Mouse (Mus musculus): Measurements from ENCODE around the gene Atf4. TPM values are rescaled to one million over a fixed set of nuclear protein-coding genes. Genes with fewer than 3 reads are reported as not detected.

Gene Atf4
- total RNA-seq, 1 experiment = 250 TPM

DNA sequence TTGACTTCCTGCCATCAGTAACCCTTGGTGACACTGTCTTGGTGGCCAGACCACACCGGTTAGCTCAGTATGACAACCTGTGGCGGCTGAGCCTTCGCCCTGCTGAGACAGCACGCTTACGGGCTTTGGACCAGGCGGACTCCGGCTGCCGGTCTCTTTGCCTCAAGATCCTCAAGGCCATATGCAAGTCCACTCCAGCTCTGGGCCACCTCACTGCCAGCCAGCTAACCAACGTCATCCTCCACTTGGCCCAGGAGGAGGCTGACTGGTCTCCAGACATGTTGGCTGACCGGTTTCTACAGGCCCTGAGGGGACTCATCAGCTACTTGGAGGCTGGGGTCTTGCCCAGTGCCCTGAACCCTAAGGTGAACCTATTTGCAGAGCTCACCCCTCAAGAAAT is 5.3 kb upstream of the Atf4 start:
- Histone ChIP-seq H3K27ac (ENCODE audit: insufficient read depth, low read depth, low read length, poor library complexity, severe bottlenecking) (no peak overlapping the region), H3K9me3 (ENCODE audit: control insufficient read depth, insufficient read depth, low read depth, low read length) (no peaks in the 10 kb centered on the region), H3K36me3 (ENCODE audit: control insufficient read depth, insufficient read depth, low read length, poor library complexity, severe bottlenecking) (peaks cover 35% of the 10 kb centered on the region), H3K4me3 (ENCODE audit: insufficient read depth in 1 of 2, low read depth in 1 of 2, low read length in 2 of 2, poor library complexity in 1 of 2, severe bottlenecking in 1 of 2) (no peak overlapping the region), H3K9ac (ENCODE audit: insufficient read depth, low read depth, low read length, poor library complexity, severe bottlenecking) (no peak overlapping the region), H3K4me1 (ENCODE audit: control insufficient read depth in 2 of 2, insufficient read depth in 2 of 2, low read length in 2 of 2, poor library complexity in 1 of 2) (no peaks in the 10 kb centered on the region)
- TF ChIP-seq CHD2 (IDR thresholded peaks at IDR 0.05; ENCODE audit: low read depth, low read length) (no peak), ZNF384 (IDR thresholded peaks at IDR 0.05; ENCODE audit: low read depth, low read length) (no peak), ZC3H11A (IDR thresholded peaks at IDR 0.05; ENCODE audit: borderline replicate concordance, low read depth, low read length) (no peak), HCFC1 (IDR thresholded peaks at IDR 0.05; ENCODE audit: borderline replicate concordance, insufficient read depth, low read length) (no peak), MAFK (IDR thresholded peaks at IDR 0.05; ENCODE audit: insufficient read depth, low read depth, low read length) (no peak)
- in situ Hi-C loops (cut with MboI; ENCODE audit: low sequenced_read_pairs in 2 of 2, unreplicated experiment in 2 of 2) = no loop called here
- DNase-seq (ENCODE audit: low read depth, low spot score) = no peak

DNA sequence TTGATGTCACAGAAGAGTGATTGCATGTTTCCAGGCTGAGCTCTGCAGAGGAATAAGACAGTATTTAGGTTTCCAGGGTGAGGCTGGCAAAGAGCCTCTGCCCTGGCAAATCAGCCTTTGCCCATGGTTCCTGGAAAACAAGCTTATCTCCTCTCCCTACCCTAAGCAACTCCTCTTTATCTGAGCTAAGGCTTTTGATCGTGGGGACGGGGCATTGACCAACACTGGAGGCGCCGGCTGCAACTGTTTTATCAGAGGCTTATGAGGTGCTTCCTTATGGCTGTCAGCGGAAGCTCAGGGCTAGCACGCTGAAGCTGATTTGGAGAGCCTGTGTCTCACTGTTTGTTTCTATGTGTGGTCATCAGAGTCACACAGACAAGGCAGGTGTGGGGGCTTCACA is 4.4 kb upstream of the Atf4 start:
- Histone ChIP-seq H3K36me3 (ENCODE audit: control insufficient read depth, insufficient read depth, low read length, poor library complexity, severe bottlenecking) (peaks cover 34% of the 10 kb centered on the region), H3K27ac (ENCODE audit: insufficient read depth, low read depth, low read length, poor library complexity, severe bottlenecking) (no peak overlapping the region), H3K9me3 (ENCODE audit: control insufficient read depth, insufficient read depth, low read depth, low read length) (no peaks in the 10 kb centered on the region), H3K9ac (ENCODE audit: insufficient read depth, low read depth, low read length, poor library complexity, severe bottlenecking) (no peak overlapping the region), H3K4me1 (ENCODE audit: control insufficient read depth in 2 of 2, insufficient read depth in 2 of 2, low read length in 2 of 2, poor library complexity in 1 of 2) (no peaks in the 10 kb centered on the region), H3K4me3 (ENCODE audit: insufficient read depth in 1 of 2, low read depth in 1 of 2, low read length in 2 of 2, poor library complexity in 1 of 2, severe bottlenecking in 1 of 2) (no peak overlapping the region)
- DNase-seq (ENCODE audit: low read depth, low spot score) = no peak
- TF ChIP-seq CHD2 (IDR thresholded peaks at IDR 0.05; ENCODE audit: low read depth, low read length) = no peak
- no peak for TF ChIP-seq ZC3H11A (IDR thresholded peaks at IDR 0.05; ENCODE audit: borderline replicate concordance, low read depth, low read length)
- TF ChIP-seq ZNF384 (IDR thresholded peaks at IDR 0.05; ENCODE audit: low read depth, low read length) = no peak
- TF ChIP-seq MAFK (IDR thresholded peaks at IDR 0.05; ENCODE audit: insufficient read depth, low read depth, low read length) = no peak
- TF ChIP-seq HCFC1 (IDR thresholded peaks at IDR 0.05; ENCODE audit: borderline replicate concordance, insufficient read depth, low read length) = no peak
- in situ Hi-C loops (cut with MboI; ENCODE audit: low sequenced_read_pairs in 2 of 2, unreplicated experiment in 2 of 2) = no loop called here

DNA sequence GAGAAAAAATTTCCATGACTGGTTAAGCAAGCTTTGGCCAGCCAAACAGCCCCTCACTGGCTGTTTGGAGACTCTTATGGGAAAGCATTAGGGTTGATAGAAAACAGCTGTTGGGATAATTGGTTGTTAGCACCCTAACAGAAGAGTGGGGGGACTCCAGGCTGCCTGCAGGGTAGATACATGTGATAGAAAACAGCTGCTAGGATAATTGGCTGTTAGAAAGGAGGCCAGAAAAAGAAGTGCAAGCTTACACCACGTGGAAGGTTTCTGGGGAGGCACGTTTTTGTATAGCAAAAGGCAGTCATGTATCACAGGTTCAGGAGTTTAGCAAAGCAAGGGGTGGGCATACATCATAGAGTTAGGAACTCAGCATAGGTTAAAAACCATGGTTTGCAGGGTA is 1.5 kb upstream of the Atf4 start:
- DNase-seq (ENCODE audit: low read depth, low spot score) = no peak
- Histone ChIP-seq H3K4me1 (ENCODE audit: control insufficient read depth in 2 of 2, insufficient read depth in 2 of 2, low read length in 2 of 2, poor library complexity in 1 of 2) (peaks cover 0 to 5% of the 10 kb centered on the region in 2 experiments; a peak in 1 of 4 replicates), H3K9ac (ENCODE audit: insufficient read depth, low read depth, low read length, poor library complexity, severe bottlenecking) (no peak overlapping the region), H3K4me3 (ENCODE audit: insufficient read depth in 1 of 2, low read depth in 1 of 2, low read length in 2 of 2, poor library complexity in 1 of 2, severe bottlenecking in 1 of 2) (no peak overlapping the region), H3K27ac (ENCODE audit: insufficient read depth, low read depth, low read length, poor library complexity, severe bottlenecking) (no peak overlapping the region), H3K9me3 (ENCODE audit: control insufficient read depth, insufficient read depth, low read depth, low read length) (no peaks in the 10 kb centered on the region), H3K36me3 (ENCODE audit: control insufficient read depth, insufficient read depth, low read length, poor library complexity, severe bottlenecking) (peaks cover 38% of the 10 kb centered on the region)
- no peak for TF ChIP-seq ZNF384 (IDR thresholded peaks at IDR 0.05; ENCODE audit: low read depth, low read length)
- no peak for TF ChIP-seq HCFC1 (IDR thresholded peaks at IDR 0.05; ENCODE audit: borderline replicate concordance, insufficient read depth, low read length)
- TF ChIP-seq MAFK (IDR thresholded peaks at IDR 0.05; ENCODE audit: insufficient read depth, low read depth, low read length) = no peak
- no peak for TF ChIP-seq ZC3H11A (IDR thresholded peaks at IDR 0.05; ENCODE audit: borderline replicate concordance, low read depth, low read length)
- in situ Hi-C loops (cut with MboI; ENCODE audit: low sequenced_read_pairs in 2 of 2, unreplicated experiment in 2 of 2) = no loop called here

DNA sequence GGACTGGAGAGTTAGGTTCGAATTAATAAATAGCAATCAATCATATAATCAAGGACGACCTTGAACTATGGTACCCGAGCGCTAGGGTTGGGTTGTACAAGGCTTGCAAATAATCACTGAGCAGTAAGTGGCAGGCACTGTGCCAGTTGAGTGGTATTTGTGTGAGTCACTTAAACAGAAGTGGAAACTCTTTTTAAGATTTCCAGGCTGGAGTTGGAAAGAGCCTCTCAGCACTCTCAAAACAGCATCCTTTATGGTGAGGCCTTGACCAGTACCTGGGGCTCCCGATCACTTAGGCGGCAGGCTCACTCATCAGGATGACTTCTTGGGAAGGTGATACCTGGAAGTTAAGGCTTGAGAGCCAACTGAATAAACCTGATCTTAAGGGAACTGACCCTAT is 777 bp upstream of the Atf4 start:
- H3K36me3 ChIP-seq (ENCODE audit: control insufficient read depth, insufficient read depth, low read length, poor library complexity, severe bottlenecking) = peaks cover 35% of the 10 kb centered on the region
- TF ChIP-seq HCFC1 (IDR thresholded peaks at IDR 0.05; ENCODE audit: borderline replicate concordance, insufficient read depth, low read length) = no peak
- TF ChIP-seq MAFK (IDR thresholded peaks at IDR 0.05; ENCODE audit: insufficient read depth, low read depth, low read length) = no peak
- no peak for TF ChIP-seq ZNF384 (IDR thresholded peaks at IDR 0.05; ENCODE audit: low read depth, low read length)
- TF ChIP-seq CHD2 (IDR thresholded peaks at IDR 0.05; ENCODE audit: low read depth, low read length) = no peak
- TF ChIP-seq ZC3H11A (IDR thresholded peaks at IDR 0.05; ENCODE audit: borderline replicate concordance, low read depth, low read length) = no peak
- in situ Hi-C loops (cut with MboI; ENCODE audit: low sequenced_read_pairs in 2 of 2, unreplicated experiment in 2 of 2) = no loop called here
- H3K4me3 ChIP-seq (ENCODE audit: insufficient read depth in 1 of 2, low read depth in 1 of 2, low read length in 2 of 2, poor library complexity in 1 of 2, severe bottlenecking in 1 of 2) = peak overlapping the region; percentile 63 to 64; a peak in 3 of 4 replicates
- peaks cover 0 to 8% of the 10 kb centered on the region in 2 experiments; a peak in 1 of 4 replicates for H3K4me1 ChIP-seq (ENCODE audit: control insufficient read depth in 2 of 2, insufficient read depth in 2 of 2, low read length in 2 of 2, poor library complexity in 1 of 2)
- H3K9ac ChIP-seq (ENCODE audit: insufficient read depth, low read depth, low read length, poor library complexity, severe bottlenecking) = peak overlapping the region; percentile 74
- no peaks in the 10 kb centered on the region for H3K9me3 ChIP-seq (ENCODE audit: control insufficient read depth, insufficient read depth, low read depth, low read length)
- peak overlapping the region; percentile 61; the same call in 1 of the 2 replicates for H3K27ac ChIP-seq (ENCODE audit: insufficient read depth, low read depth, low read length, poor library complexity, severe bottlenecking)
- no peak for DNase-seq (ENCODE audit: low read depth, low spot score)

DNA sequence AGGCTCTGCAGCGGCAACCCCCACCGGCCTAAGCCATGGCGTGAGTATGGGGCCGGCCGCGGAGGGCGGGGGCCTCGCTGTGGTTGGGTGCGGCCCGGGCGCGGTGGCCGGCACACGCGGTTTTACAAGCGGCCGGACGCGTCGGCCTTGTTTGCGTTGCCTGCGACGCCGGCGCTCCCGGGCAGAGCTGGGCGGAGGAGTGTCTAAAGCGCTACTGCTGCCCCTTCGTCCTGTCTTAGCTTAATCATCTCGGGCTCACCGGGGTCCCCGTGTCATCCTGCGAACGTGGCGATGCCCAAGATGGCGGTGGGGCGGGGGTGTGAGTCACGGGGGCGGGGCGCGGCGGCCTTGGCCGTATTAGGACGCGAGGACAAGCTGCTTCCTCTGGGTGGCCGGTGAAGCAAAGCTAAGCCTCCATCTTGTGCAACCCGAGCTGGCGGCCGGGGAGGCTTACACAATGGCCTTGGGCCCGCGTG is 700 bp downstream of the Atf4 start:
- Histone ChIP-seq H3K9me3 (ENCODE audit: control insufficient read depth, insufficient read depth, low read depth, low read length) (no peaks in the 10 kb centered on the region), H3K27ac (ENCODE audit: insufficient read depth, low read depth, low read length, poor library complexity, severe bottlenecking) (peak overlapping the region; percentile 97), H3K9ac (ENCODE audit: insufficient read depth, low read depth, low read length, poor library complexity, severe bottlenecking) (peak overlapping the region; percentile 96), H3K36me3 (ENCODE audit: control insufficient read depth, insufficient read depth, low read length, poor library complexity, severe bottlenecking) (peaks cover 33% of the 10 kb centered on the region), H3K4me3 (ENCODE audit: insufficient read depth in 1 of 2, low read depth in 1 of 2, low read length in 2 of 2, poor library complexity in 1 of 2, severe bottlenecking in 1 of 2) (peak overlapping the region; percentile 80 to 89), H3K4me1 (ENCODE audit: control insufficient read depth in 2 of 2, insufficient read depth in 2 of 2, low read length in 2 of 2, poor library complexity in 1 of 2) (peaks cover 0 to 12% of the 10 kb centered on the region in 2 experiments; a peak in 1 of 4 replicates)
- DNase-seq (ENCODE audit: low read depth, low spot score) = no peak
- in situ Hi-C loops (cut with MboI; ENCODE audit: low sequenced_read_pairs in 2 of 2, unreplicated experiment in 2 of 2) = no loop called here
- TF ChIP-seq ZC3H11A (IDR thresholded peaks at IDR 0.05; ENCODE audit: borderline replicate concordance, low read depth, low read length) = no peak
- no peak for TF ChIP-seq HCFC1 (IDR thresholded peaks at IDR 0.05; ENCODE audit: borderline replicate concordance, insufficient read depth, low read length)
- no peak for TF ChIP-seq CHD2 (IDR thresholded peaks at IDR 0.05; ENCODE audit: low read depth, low read length)
- no peak for TF ChIP-seq MAFK (IDR thresholded peaks at IDR 0.05; ENCODE audit: insufficient read depth, low read depth, low read length)
- no peak for TF ChIP-seq ZNF384 (IDR thresholded peaks at IDR 0.05; ENCODE audit: low read depth, low read length)
